Mouse (Mus musculus): Measurements from ENCODE around the gene Btbd3. TPM values are rescaled to one million over a fixed set of nuclear protein-coding genes. Genes with fewer than 3 reads are reported as not detected.

Gene Btbd3
- 6.5 TPM for total RNA-seq (2023)

GRCm38 (mm10) chr2:138256411-138256810 is at the start of gene Btbd3:
Gene Btbd3, plus strand, starts transcription at chr2:138256565.

All from CD4-positive naive resting alpha-beta T cell, adult 76 days (primary cell).